Mouse (Mus musculus): ENCODE results near the gene Dennd1b. TPM values are rescaled to one million over a fixed set of nuclear protein-coding genes. Genes with fewer than 3 reads are reported as not detected.
A peak's percentile ranks its signal among the peaks of the same experiment; 100 is the strongest.

Gene Dennd1b
- polyA plus RNA-seq, 1 experiment, result 6.2 TPM

- no peak for TF ChIP-seq POLR2A (IDR thresholded peaks at IDR 0.05; ENCODE audit: borderline replicate concordance, insufficient read depth, low read length)
- TF ChIP-seq CTCF (IDR thresholded peaks at IDR 0.05; ENCODE audit: borderline replicate concordance, insufficient read depth, low read depth, low read length), result no peak
- H3K4me1 ChIP-seq (ENCODE audit: control insufficient read depth, insufficient read depth, low read length), result no peaks in the 10 kb centered on the region
- H3K27me3 ChIP-seq (ENCODE audit: control insufficient read depth, insufficient read depth, low read length), result no peaks in the 10 kb centered on the region
- no peak for DNase-seq
- H3K4me3 ChIP-seq (replicated peaks; ENCODE audit: insufficient read depth, low read depth, low read length), result no peak overlapping the region
- H3K27ac ChIP-seq (ENCODE audit: insufficient read depth, low read length), result no peak overlapping the region
Measured at GRCm38 (mm10) chr1:138952173-138952572, 11.1 kb upstream of the Dennd1b start.

- 79% methylated on average over 5 of the region's 5 CpGs for WGBS
- TF ChIP-seq CTCF (IDR thresholded peaks at IDR 0.05; ENCODE audit: borderline replicate concordance, insufficient read depth, low read depth, low read length) (no peak), POLR2A (IDR thresholded peaks at IDR 0.05; ENCODE audit: borderline replicate concordance, insufficient read depth, low read length) (no peak)
- H3K27ac ChIP-seq (ENCODE audit: insufficient read depth, low read length), result no peak overlapping the region
- DNase-seq, result no peak
- no peak overlapping the region for H3K4me3 ChIP-seq (replicated peaks; ENCODE audit: insufficient read depth, low read depth, low read length)
- no peaks in the 10 kb centered on the region for H3K4me1 ChIP-seq (ENCODE audit: control insufficient read depth, insufficient read depth, low read length)
- H3K27me3 ChIP-seq (ENCODE audit: control insufficient read depth, insufficient read depth, low read length), result no peaks in the 10 kb centered on the region
Measured at GRCm38 (mm10) chr1:138954978-138955377, 8.3 kb upstream of the Dennd1b start.

GRCm38 (mm10) chr1:138955455-138955854 lies 7.8 kb upstream of the Dennd1b start:
- no peaks in the 10 kb centered on the region for H3K27me3 ChIP-seq (ENCODE audit: control insufficient read depth, insufficient read depth, low read length)
- no peak for TF ChIP-seq CTCF (IDR thresholded peaks at IDR 0.05; ENCODE audit: borderline replicate concordance, insufficient read depth, low read depth, low read length)
- TF ChIP-seq POLR2A (IDR thresholded peaks at IDR 0.05; ENCODE audit: borderline replicate concordance, insufficient read depth, low read length), result no peak
- H3K4me1 ChIP-seq (ENCODE audit: control insufficient read depth, insufficient read depth, low read length), result no peaks in the 10 kb centered on the region
- H3K4me3 ChIP-seq (replicated peaks; ENCODE audit: insufficient read depth, low read depth, low read length), result no peak overlapping the region
- no peak for DNase-seq
- no peak overlapping the region for H3K27ac ChIP-seq (ENCODE audit: insufficient read depth, low read length)
- WGBS, result 83% methylated on average over 4 of the region's 4 CpGs

- no peak for TF ChIP-seq POLR2A (IDR thresholded peaks at IDR 0.05; ENCODE audit: borderline replicate concordance, insufficient read depth, low read length)
- TF ChIP-seq CTCF (IDR thresholded peaks at IDR 0.05; ENCODE audit: borderline replicate concordance, insufficient read depth, low read depth, low read length), result no peak
- no peaks in the 10 kb centered on the region for H3K4me1 ChIP-seq (ENCODE audit: control insufficient read depth, insufficient read depth, low read length)
- DNase-seq, result no peak
- no peaks in the 10 kb centered on the region for H3K27me3 ChIP-seq (ENCODE audit: control insufficient read depth, insufficient read depth, low read length)
- H3K27ac ChIP-seq (ENCODE audit: insufficient read depth, low read length), result no peak overlapping the region
- no peak overlapping the region for H3K4me3 ChIP-seq (replicated peaks; ENCODE audit: insufficient read depth, low read depth, low read length)
Measured at GRCm38 (mm10) chr1:138956511-138956910, 6.7 kb upstream of the Dennd1b start.

GRCm38 (mm10) chr1:138957111-138957510 lies 6.1 kb upstream of the Dennd1b start:
- 52% methylated on average over 4 of the region's 4 CpGs for WGBS
- no peaks in the 10 kb centered on the region for H3K27me3 ChIP-seq (ENCODE audit: control insufficient read depth, insufficient read depth, low read length)
- H3K4me3 ChIP-seq (replicated peaks; ENCODE audit: insufficient read depth, low read depth, low read length), result no peak overlapping the region
- DNase-seq, result no peak
- no peak overlapping the region for H3K27ac ChIP-seq (ENCODE audit: insufficient read depth, low read length)
- TF ChIP-seq CTCF (IDR thresholded peaks at IDR 0.05; ENCODE audit: borderline replicate concordance, insufficient read depth, low read depth, low read length), result no peak
- no peak for TF ChIP-seq POLR2A (IDR thresholded peaks at IDR 0.05; ENCODE audit: borderline replicate concordance, insufficient read depth, low read length)
- H3K4me1 ChIP-seq (ENCODE audit: control insufficient read depth, insufficient read depth, low read length), result no peaks in the 10 kb centered on the region

GRCm38 (mm10) chr1:138958863-138959262 lies 4.4 kb upstream of the Dennd1b start:
- Histone ChIP-seq H3K4me3 (replicated peaks; ENCODE audit: insufficient read depth, low read depth, low read length) (no peak overlapping the region), H3K27me3 (ENCODE audit: control insufficient read depth, insufficient read depth, low read length) (no peaks in the 10 kb centered on the region), H3K4me1 (ENCODE audit: control insufficient read depth, insufficient read depth, low read length) (no peaks in the 10 kb centered on the region), H3K27ac (ENCODE audit: insufficient read depth, low read length) (no peak overlapping the region)
- no peak for TF ChIP-seq POLR2A (IDR thresholded peaks at IDR 0.05; ENCODE audit: borderline replicate concordance, insufficient read depth, low read length)
- TF ChIP-seq CTCF (IDR thresholded peaks at IDR 0.05; ENCODE audit: borderline replicate concordance, insufficient read depth, low read depth, low read length), result no peak
- WGBS, result 93% methylated on average over 3 of the region's 3 CpGs
- no peak for DNase-seq

- Histone ChIP-seq H3K27ac (ENCODE audit: insufficient read depth, low read length) (no peak overlapping the region), H3K4me1 (ENCODE audit: control insufficient read depth, insufficient read depth, low read length) (no peaks in the 10 kb centered on the region), H3K27me3 (ENCODE audit: control insufficient read depth, insufficient read depth, low read length) (no peaks in the 10 kb centered on the region), H3K4me3 (replicated peaks; ENCODE audit: insufficient read depth, low read depth, low read length) (no peak overlapping the region)
- no peak for DNase-seq
- WGBS, result 80% methylated on average over 4 of the region's 4 CpGs
- TF ChIP-seq CTCF (IDR thresholded peaks at IDR 0.05; ENCODE audit: borderline replicate concordance, insufficient read depth, low read depth, low read length) (no peak), POLR2A (IDR thresholded peaks at IDR 0.05; ENCODE audit: borderline replicate concordance, insufficient read depth, low read length) (no peak)
Measured at GRCm38 (mm10) chr1:138959903-138960483, 3.2 kb upstream of the Dennd1b start.

GRCm38 (mm10) chr1:138962266-138963101 lies 751 bp upstream of the Dennd1b start:
- H3K4me1 ChIP-seq (ENCODE audit: control insufficient read depth, insufficient read depth, low read length), result no peaks in the 10 kb centered on the region
- no peaks in the 10 kb centered on the region for H3K27me3 ChIP-seq (ENCODE audit: control insufficient read depth, insufficient read depth, low read length)
- no peak for TF ChIP-seq POLR2A (IDR thresholded peaks at IDR 0.05; ENCODE audit: borderline replicate concordance, insufficient read depth, low read length)
- no peak for TF ChIP-seq CTCF (IDR thresholded peaks at IDR 0.05; ENCODE audit: borderline replicate concordance, insufficient read depth, low read depth, low read length)
- H3K4me3 ChIP-seq (replicated peaks; ENCODE audit: insufficient read depth, low read depth, low read length), result peak overlapping the region; percentile 79
- WGBS, result 58% methylated on average over 9 of the region's 9 CpGs
- no peak overlapping the region for H3K27ac ChIP-seq (ENCODE audit: insufficient read depth, low read length)
- no peak for DNase-seq
